Mouse (Mus musculus) embryo, embryonic 10 days (tissue): ENCODE measurements around the gene Acp5.
A peak's percentile ranks its signal among the peaks of the same experiment; 100 is the strongest.

Experiments used
- DNase-seq: peaks from one replicate; pipeline ENCODE4 v3.0.0-alpha.2; 2015; ENCODE audit warnings: low spot score

Gene Acp5

GRCm38 (mm10) chr9:22139746-22140145 is 4.2 kb upstream of the Acp5 start:
- DNase-seq: no peak

- peak; percentile 57 for DNase-seq
These were observed 3.0 kb upstream of the Acp5 start for GRCm38 (mm10) chr9:22138480-22138879.

GRCm38 (mm10) chr9:22136765-22137547 is 1.4 kb upstream of the Acp5 start:
- DNase-seq: peak; percentile 78

GRCm38 (mm10) chr9:22134988-22135643 is 395 bp downstream of the Acp5 start:
- DNase-seq: no peak

- no peak for DNase-seq
These were observed 1.1 kb downstream of the Acp5 start for GRCm38 (mm10) chr9:22134246-22134890.

GRCm38 (mm10) chr9:22132220-22132619 is 3.3 kb downstream of the Acp5 start:
- DNase-seq: no peak

- peak; percentile 73 for DNase-seq
These were observed 4.1 kb downstream of the Acp5 start for GRCm38 (mm10) chr9:22131226-22131981.

GRCm38 (mm10) chr9:22125246-22126027 is 10.1 kb downstream of the Acp5 start:
- DNase-seq: no peak

GRCm38 (mm10) chr9:22124169-22124568 is 11.3 kb downstream of the Acp5 start:
- DNase-seq: no peak

GRCm38 (mm10) chr9:22123069-22123609 is 12.4 kb downstream of the Acp5 start:
- DNase-seq: no peak

GRCm38 (mm10) chr9:22122005-22122404 is 13.5 kb downstream of the Acp5 start:
- no peak for DNase-seq

GRCm38 (mm10) chr9:22121545-22121944 is 14.0 kb downstream of the Acp5 start:
- DNase-seq: no peak

- no peak for DNase-seq
These were observed 16.0 kb downstream of the Acp5 start for GRCm38 (mm10) chr9:22119543-22119942.

GRCm38 (mm10) chr9:22117754-22118456 is 17.6 kb downstream of the Acp5 start:
- peak; percentile 76 for DNase-seq

- DNase-seq: peak; percentile 99
These were observed 18.6 kb downstream of the Acp5 start, which contains the start of gene Elof1 for GRCm38 (mm10) chr9:22116740-22117426. TSS of gene Elof1 (minus strand) at chr9:22117172.

- peak; percentile 38 for DNase-seq
These were observed 19.4 kb downstream of the Acp5 start for GRCm38 (mm10) chr9:22116086-22116485.

GRCm38 (mm10) chr9:22115635-22116034 is 19.9 kb downstream of the Acp5 start:
- no peak for DNase-seq

- no peak for DNase-seq
These were observed 27.3 kb downstream of the Acp5 start for GRCm38 (mm10) chr9:22108194-22108593.

- no peak for DNase-seq
These were observed 35.6 kb downstream of the Acp5 start for GRCm38 (mm10) chr9:22099922-22100321.
